Mouse (Mus musculus): Measurements from ENCODE around the gene Msh4.

Msh4 gene

DNA sequence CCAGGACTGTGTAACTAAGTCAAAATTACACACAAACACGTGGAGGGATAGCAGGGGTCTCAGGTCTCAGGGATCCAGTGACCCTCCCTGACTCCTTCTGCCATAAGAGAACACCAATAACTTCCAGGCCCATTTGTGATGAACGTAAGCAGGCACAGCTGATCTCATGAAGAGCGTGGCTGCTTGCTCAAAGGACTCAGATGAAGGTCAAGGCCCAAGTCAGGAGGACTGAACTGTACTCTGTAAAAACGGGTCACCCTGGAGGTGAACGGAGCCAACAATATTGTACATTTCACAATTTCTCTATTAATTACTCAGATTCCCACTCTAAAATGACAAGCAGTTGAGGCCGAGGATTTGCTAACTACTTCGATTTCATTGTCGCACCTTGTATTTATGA is 91.9 kb downstream of the Msh4 start:
- ATAC-seq (ENCODE audit: low TSS enrichment), result no peak

DNA sequence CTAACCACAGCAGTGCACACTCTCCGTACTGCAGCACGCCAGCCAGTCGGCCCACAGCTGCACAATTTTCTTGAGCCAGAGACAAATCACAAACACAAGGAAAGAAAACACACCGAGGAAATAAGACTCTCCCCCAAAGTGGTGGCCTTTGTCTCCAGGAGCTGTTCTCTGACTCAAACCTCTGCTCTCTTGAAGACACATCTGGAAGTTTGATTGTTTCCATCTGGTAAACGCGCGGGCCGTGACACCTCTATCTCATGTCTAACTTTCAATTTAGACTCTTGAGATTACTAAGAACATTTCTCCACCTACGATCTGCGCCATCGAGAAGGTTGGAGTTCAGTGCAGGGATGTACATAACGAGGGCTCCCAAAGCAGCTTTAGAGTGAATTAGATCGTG is 97.5 kb downstream of the Msh4 start:
- ATAC-seq (ENCODE audit: low TSS enrichment), result no peak

DNA sequence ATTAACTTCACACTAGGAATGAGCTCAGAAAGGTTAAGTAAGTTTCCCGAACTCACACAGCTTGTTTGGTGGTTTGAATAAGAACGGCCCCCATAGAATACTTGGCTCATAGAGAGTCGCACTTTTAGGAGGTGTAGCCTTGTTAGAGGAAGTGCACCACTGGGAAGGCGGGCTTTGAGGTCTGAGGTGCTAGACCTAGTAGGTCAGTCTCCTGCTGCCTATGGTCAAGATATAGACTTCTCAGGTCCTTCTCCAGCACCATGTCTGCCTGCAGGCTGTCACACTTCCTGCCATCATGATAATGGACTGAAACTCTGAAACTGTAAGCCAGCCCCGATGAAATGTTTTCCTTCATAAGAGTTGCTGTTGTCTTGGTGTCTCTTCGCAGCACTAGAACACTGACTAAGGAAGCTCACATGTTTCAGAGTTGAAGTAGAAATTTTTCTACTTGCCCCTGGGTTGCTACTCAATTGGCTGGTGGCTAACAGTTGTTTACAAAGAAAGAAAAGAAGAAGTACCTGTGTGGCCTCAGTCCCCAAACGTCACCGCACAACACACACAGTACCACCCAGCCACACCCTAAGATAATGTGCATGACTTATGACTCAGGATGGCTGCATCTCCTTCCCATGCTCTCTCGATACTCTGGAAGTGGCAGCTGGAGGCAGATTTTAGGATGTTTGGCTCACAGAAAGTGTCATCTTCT is 98.3 kb downstream of the Msh4 start:
- no peak for ATAC-seq (ENCODE audit: low TSS enrichment)

All from frontal cortex, adult (tissue).